Mouse (Mus musculus) brain, adult 2 months (tissue): ENCODE results near the gene Gtf2f2.

Experiments used
- DNase-seq: peaks from one replicate; pipeline ENCODE4 v3.0.0; 2011; ENCODE audit warnings: low read depth, low spot score

The Gtf2f2 gene

DNA sequence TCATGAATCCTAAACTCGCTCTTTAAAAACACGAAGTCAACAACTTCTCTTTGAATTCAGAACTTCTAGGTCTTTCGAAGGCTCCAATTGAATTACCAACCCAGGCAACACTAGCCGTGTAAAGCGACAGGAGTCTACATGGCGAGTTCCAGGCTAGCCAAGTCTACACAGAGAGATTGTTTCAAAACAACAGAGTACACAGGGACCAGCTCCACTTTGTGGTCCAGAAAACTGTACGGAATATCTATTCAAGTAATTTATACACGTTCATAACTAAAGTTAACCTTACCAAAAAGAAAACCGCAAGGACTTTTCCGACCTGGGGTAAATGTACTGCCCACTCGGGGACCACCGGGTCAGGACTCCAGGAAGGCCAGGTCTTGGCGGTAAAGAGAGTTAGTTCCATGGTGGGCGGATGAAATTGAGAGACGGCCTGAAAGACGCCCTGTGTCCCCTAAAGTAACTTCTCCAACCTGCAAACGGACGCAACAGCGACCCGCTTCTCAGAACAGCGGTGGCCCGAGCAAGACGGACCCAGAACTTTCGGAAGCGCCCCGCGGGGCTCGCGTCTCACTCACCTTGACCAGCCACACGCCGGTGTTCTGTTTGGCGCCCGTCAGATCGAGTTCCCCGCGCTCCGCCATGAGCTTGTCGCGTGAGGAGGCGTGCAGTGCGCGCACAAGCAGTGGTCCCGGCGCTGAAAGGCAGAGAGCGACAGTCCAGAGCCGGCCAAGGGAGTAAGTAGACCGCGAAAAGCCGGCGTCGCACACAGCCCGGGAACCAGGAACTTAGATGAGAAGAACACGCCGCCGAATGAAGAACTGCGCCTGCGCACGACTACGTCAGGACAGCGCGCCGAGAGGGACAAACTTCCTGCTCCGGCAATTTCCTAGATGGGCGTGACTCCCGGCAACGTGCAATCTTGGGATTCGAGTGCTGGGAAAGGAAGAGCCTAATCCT lies at the start of gene Gtf2f2:
Gene Gtf2f2, minus strand, starts transcription at position 764 of the 960 bp plus-strand sequence.
- DNase-seq = peak; percentile 97

DNA sequence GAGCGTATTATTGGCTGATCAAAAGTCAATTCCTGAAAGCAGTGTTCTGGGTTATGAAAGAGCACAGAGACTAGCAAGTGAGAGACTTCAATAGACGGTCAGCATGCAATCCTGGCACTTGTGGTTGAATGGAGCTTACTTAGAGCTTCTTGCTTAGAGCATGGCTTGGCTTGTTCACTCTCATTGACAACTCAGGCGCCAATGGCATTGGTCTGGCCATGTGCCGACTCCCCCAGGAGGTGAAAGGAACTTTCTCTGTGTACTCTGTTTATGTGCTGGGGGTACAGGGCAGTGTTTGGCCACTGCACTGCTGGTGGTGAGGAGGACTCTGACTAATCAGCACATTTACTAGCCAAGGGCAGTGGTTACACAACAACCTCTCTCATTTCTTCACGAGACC lies 48.8 kb upstream of the Gtf2f2 start:
- DNase-seq = no peak

DNA sequence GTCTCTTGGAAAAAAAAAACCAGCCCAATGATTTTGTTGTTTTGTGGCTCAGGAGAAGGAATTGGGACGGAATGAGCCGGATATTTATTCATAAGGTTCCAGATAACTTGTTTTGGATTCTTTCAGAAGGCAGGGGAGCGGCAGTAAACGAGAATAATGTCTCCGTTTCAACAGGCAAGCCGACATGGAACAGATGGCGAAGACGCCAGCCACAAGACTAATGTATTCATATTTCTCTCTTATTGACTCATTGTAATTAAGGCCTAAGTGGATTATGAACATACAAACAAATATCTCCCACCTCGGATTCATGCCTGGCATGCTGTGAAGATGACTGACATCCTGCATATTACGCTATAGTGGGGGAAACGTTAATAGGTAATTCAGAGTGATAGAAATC lies 43.1 kb upstream of the Gtf2f2 start:
- DNase-seq = peak; percentile 30

DNA sequence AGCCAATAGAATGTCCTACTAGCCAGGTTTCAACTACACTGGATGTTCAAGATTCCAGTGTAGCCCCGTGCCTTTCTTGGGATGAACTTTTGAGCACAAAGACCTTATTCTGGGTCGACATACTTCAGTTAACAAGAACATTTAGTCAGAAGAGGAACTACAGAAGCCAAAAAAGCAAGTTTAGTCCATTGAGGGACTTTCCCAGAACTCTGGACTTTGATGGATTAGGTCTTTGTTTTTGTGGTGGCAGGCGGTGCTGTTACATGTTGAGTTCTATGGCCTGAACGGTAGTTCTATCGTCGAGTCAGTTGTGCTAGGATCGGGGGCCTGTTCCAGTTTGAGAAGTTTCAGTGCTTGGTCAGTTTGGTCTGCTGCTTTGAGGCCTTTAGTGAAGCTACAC lies 41.3 kb upstream of the Gtf2f2 start:
- DNase-seq = no peak

DNA sequence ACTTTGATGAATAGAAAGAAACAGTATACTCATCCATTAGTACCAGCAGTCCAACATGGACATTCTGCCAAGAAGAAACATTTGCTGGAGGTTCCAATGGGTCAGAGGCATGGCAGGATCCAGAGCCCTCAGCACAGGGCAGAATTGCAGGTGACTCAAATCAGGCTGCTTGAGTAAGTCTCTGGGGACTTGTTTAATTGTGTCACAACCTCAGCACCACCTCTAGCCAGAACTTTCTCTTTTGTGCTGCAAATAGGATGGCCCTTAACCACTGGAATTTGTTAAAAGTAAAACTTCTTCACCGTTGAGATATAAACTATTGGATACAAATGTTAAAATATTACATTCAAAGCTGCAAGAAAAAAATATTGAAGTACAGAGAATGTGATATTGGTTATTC lies 35.1 kb upstream of the Gtf2f2 start:
- no peak for DNase-seq

DNA sequence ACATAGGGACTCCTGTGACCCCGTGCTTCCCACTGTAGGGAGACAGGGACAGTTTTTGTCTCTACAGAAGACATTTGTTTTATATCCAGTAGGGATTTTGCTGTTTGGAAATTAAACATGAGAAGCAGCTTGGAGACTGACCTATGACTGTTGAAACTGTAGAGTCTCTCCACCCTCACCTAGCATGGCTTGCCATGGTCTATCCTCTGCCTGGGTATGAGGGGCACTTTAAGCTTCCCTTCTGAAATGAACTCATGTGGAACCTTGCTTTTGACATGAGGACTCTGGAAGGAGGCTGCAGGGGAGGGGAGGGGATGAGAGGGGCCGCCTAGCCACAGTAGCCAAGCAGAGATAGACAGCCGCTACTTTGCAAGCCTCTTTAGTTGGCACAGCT lies 33.5 kb upstream of the Gtf2f2 start:
- no peak for DNase-seq

DNA sequence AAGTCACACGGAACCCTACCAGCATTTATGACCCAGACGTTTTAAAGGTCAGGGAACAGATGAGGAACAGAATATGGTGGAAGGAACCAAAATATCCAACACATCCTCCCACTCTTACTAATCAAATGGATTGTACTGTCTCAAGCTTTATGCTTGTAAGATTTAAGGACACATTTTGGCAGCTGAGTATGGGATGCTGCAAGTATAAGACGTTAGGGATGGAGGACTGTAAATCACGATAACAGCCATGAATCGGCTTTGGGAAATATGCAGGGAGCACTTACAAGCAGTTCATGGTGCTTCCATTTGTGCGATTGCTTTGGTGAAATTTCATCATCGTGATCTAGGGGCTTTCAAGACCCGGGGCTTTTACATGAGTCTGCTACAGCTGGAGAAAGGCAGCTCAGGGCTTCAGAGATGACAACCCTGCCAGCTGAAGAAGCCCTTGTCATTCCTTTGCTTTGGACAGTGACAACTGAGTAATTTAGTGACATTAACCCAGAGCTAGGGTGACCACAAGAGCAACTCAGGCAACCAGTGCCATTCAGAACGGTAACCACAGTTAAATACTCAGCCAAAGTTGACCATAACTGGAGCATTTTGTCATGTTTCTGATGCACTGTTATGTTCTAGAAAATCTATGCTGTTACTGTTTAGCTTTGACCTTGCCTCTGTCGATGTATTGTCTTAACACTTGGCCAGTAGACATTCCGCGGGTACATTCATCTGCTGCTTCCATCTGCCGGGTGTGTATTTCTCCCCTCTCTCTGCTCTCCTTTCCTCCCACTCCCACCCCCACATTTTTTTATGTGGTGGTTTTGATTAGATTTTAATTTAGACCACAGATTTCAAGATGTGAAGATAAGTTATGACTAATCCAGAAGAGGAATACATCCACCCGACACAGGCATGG lies 32.8 kb upstream of the Gtf2f2 start:
- peak; percentile 49 for DNase-seq

DNA sequence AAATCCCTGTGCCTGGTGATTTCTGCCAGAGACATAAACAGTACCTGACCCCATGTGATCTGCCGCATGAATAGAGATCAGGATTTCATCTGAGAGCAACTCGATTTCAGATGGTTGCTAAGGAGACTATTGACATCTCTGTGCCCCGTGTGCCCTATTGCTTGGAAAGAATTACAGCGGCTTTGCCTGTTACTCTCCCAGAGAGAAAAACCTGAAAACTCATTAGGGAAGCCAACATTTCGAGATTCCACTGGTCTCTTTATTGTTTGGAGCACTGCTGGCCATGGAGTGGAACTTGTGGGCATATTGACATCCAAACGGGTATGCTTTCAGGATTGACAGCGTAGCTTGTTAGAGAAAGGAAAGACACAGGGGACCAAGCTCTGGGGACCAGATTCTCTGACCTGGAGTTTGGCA lies 22.6 kb upstream of the Gtf2f2 start:
- DNase-seq = peak; percentile 42

DNA sequence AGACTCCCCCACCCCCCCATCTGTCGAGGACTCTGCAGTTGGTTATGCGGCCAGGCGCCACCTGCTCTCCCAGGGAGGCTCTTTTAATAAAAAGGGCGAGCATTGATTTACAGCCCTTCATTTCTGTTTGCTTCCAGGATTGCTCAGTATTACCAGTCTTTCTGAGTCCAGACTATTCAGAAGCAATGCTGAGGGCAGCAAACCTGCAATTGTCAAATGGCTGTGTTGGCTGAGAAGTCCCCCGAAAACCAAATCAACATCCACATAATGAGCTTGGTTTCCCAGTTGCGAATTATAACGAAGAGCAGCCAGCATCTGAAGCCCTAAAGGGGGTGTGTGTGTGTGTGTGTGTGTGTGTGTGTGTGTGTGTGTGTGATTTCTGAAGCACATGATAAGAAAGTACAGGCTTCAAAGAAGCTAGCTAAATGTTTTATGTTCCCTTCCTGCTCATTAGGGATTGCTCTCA lies 22.0 kb upstream of the Gtf2f2 start:
- peak; percentile 27 for DNase-seq

DNA sequence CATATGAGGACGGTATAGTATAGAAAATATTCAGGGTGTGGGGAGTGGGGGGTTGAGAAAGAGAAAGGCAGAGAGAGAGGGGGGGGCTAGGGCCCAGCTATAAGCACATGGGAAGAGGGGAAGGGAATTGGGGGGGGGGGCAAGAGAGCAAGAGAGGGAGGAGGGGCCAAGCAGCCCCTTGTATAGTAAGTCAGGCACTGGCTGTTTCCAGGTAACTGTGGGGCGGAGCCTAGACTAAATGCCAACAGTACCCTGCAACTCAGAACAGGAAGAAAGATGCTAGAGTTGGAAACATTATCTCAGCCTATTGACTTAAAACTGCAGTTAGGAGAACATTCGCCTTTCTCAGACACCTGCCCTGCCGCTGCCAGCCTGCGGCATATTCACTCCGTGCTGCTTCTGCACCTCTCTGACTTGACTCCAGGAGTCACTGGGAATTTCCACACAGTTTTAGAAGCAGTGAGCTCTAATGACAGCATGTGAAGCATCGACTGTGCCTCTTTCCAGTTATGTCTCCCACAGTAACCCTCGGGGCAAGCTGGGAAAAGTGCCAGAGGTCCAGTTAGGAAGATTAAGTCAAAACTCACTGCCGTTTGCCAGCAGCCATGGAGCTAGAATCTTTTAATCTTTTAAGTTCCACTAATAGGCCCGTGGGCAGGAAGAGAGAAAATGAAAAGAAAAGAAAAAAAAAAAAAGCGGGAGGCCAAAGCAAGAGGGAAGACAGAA lies 20.6 kb upstream of the Gtf2f2 start:
- DNase-seq = peak; percentile 65

DNA sequence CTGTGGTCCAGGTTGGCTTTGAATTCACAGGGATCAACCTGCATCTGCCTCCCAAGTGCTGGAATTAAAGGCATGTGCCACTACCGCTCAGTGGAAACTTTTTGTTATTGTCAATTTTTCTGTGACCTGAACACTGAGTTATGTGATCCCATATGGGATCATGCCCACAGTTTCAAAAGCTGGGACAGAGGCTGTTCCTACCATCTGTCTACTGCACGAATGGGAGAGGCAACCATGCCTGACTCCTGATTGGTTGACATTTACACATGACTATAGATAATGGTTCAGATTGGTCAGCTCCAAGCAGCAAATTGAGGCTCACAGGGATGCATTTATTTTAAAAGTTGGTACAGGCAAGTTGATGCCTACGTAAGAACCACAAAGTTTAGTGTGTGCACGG lies 14.0 kb upstream of the Gtf2f2 start:
- DNase-seq = peak; percentile 41

DNA sequence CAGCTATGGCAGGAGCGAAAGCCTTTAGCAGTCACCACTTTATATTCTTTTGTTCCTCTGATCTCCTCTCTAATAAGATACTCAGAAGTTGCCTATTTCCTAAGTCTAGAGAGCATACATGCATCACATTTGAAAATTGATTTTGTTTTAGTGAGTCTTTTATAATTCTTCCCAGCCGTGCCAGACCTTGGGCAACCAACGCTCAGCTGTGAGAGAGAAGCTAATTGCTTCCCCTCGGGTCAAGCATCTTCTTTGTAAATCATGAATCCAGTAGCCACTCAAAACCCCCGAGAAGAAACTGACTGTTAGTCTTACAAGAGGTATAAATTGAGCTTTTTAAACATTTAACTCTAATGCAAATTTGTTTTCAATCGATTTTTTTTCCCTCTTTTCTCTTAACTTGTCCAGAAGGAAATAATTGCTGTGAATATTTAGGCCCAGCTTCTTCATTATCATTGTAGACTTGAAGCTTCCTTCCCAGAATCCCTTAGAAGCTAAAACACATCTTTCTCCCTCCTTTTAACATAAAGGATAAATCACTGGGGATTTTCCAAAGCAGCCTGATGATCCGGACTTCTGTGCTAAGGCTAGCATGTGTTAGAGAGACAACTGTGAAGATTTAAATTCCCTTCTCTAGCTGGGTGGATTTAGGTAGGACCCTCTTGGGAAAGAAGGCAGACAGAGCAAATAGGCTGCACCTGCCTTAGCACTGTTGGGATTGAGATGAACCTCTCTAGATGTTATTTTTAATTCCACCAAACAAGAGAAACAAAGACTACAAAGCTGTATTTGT lies 10.5 kb upstream of the Gtf2f2 start:
- DNase-seq = no peak

DNA sequence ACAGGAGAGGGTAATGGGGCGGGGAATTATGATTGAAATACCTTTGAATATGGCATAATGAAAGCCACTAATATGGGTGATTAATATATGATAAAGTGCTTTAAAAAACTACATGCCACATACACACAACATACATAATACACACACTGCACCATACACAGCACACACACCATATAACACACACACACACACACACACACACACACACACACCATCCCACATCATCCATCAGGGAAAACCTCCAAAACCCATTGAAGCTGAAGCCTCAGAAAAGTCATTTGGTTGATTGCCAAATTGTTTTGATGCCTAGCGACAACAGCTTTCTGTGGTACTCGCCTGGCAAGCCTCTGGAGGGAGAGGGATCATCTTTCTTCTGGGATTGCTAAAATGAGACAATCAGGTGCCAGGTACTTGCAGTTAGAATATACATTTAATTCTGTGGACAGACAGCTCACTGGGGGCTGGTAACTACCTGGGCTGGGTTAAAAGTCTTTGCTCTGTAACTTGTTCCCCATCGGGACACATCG lies 9.7 kb upstream of the Gtf2f2 start:
- DNase-seq = no peak

DNA sequence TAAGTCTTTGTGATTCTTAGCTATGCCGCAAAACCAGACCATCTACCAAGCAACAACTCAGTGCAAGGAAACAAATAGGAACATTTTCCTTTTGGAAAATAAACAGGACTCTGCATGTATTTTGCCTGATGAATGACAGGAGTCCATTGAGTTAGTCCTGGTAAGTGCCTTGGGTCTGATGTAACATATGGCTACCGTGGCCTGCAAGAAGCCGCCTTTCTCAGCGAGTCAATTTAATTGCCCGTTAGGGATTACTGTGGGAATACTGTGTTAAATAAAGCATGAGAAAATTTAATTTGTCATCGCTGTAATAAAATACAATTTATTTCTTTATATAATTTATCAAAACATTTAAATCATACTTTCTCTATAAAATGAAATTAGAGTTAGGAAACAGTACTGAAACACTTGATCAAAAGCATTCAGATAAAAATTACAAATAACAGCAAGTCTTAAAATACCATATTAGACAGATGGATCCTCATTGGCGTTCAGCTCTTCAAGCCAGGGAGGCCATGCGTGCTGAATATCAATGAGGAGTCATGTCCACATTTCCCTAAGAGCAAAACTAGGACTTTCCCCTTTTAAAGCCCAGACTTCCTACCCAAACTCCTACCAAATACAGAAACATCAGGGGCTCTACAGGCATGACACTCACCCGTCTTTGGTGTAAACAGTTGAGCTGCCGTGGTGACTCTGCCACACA lies 7.3 kb upstream of the Gtf2f2 start:
- DNase-seq = no peak

DNA sequence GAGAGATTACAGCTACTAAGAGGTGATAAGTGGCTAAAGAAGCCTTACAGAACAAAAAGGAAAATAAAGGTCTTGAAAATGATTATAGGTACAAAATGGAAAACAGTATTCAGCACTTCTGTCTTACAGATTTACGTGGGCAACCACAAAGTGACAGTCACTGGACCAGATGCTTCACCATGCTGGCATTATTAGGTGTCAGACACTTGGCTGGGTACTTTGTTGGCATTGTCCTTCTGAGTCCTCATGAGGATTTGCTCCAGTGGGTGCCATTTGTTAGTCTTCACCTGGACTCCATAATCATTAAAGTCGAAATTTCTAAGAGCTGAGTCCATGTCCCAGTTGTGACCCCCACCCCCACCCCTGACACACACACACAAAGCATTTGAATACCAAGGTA lies 3.7 kb upstream of the Gtf2f2 start:
- DNase-seq = no peak

DNA sequence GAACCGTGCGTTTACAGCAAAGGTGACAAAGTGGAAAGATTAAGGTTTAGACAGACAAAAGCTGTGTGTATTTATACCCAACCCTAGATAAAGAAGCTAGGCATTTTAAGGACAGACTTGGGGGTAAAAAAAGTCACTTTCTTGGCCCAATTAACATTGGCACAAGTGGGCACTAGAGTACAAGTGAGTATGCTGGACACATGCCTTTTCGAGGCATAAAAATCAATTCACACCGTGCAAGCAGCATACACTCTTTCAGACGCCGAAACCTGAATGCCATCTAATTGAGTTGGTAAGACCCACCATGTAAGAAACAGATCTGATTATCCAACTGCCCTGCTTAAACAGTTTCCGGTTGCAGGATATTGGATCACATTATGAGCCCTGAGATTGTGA lies 395 bp upstream of the Gtf2f2 start:
- DNase-seq = no peak

DNA sequence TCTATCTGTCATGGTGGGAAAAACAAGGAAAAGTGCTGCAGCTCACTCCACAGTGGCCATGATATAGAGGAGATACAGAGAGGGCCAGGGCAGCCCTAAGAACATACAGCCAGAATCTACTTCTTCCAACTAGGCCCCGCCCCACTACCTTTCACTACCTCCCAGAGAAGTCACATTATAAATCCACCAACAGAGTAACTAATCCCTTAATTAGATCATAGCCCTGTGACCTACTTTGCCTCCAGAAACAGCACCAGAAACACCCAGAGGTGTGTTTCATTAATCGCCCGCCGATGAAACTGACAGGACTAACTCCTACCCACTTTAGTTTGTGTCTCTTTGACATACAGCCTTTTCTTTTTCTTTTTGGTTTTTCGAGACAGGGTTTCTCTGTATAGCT lies 1.5 kb downstream of the Gtf2f2 start:
- no peak for DNase-seq

DNA sequence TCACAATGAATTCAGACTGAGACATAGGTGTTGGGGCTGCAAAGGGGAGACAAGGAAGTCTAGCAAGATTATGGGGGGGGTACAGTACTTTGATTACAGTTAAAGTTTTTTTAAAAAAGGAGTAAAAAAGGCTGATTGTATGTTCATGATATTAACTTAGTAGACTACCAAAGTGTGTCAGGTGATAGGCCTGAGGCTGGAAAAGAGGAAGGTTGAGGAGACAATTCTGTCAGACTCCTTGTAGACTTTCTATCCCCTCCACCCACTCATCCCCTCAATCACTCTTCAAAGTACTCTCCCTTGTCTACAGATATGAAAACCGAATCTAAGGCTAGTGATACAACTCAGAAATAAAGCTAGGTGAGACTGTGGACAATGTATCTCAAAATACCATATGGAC lies 2.5 kb downstream of the Gtf2f2 start:
- DNase-seq = no peak

DNA sequence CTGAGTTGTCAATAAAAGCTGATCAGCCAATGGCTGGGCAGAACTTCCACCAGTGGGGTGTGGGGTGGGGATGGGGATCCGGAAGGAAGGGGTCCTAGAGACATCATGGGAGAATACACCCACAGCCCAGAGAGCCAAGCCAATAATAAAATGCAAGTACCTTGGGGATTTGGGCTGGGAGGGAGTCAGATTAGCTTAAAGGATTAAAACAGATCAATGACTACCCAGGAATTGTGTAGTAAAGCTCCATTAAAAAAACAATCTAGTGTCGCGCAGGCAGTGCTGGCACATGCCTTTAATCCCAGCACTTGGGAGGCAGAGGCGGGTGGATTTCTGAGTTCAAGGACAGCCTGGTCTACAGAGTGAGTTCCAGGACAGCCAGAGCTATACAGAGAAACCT lies 5.7 kb downstream of the Gtf2f2 start:
- DNase-seq = no peak

DNA sequence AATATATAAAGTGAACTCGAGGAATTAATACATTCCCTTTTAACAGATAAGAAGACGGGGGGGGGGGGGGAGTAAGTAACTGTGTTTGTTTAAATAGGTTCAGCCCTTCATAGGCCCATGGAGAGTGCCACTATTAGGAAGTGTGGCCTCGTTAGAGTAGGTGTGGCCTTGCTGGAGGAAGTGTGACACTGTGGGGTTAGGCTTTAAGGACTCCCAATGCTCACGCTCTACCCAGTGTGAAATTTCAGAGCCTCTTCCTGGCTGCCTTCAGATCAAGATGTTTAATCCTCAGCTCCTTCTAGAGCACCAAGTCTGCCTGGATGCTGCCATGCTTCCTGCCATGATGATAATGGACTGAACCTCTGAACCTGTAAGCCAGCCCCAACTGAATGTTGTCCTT lies 8.9 kb downstream of the Gtf2f2 start:
- no peak for DNase-seq
